ENCODE assay signal across 14 mouse cellular contexts in genomic region chr7:142082607-142083006, GRCm38 (mm10). TPM values are rescaled to one million over a fixed set of nuclear protein-coding genes. Genes with fewer than 3 reads are reported as not detected.
DNase-seq lines count a peak whose midpoint lies in the region; ATAC-seq and TF ChIP-seq lines count a peak whose summit lies in the region.
"Had no signal": no experiment of that assay in that cellular context is flagged by ENCODE, and none has a peak within 500 bp of the region (broad histone marks: within the 10 kb centered on the region; RNA-seq: fewer than 3 reads in every experiment).

No protein-coding gene starts in this region.

- H3K36me3 ChIP-seq in kidney, embryonic 14.5 days (ENCODE audit: control insufficient read depth, insufficient read depth, low read length), result no peaks in the 10 kb centered on the region
- no peaks in the 10 kb centered on the region for H3K36me3 ChIP-seq in ES-Bruce4 (ENCODE audit: control insufficient read depth, insufficient read depth, low read length, poor library complexity, severe bottlenecking)
- no peaks in the 10 kb centered on the region for H3K36me3 ChIP-seq in embryonic facial prominence, embryonic 12.5 days
- no peaks in the 10 kb centered on the region for H3K36me3 ChIP-seq in limb, embryonic 13.5 days

- no peak overlapping the region for H3K27ac ChIP-seq in kidney, embryonic 14.5 days (ENCODE audit: low read depth, low read length)
- H3K27ac ChIP-seq in ES-Bruce4 (ENCODE audit: insufficient read depth, low read length), result no peak overlapping the region
- no peak overlapping the region for H3K27ac ChIP-seq in embryonic facial prominence, embryonic 12.5 days
- H3K27ac ChIP-seq in limb, embryonic 13.5 days, result no peak overlapping the region

- no peaks in the 10 kb centered on the region for H3K4me1 ChIP-seq in kidney, embryonic 14.5 days (ENCODE audit: control insufficient read depth, insufficient read depth, low read length)
- no peaks in the 10 kb centered on the region for H3K4me1 ChIP-seq in ES-Bruce4 (ENCODE audit: control insufficient read depth, insufficient read depth, low read length)
- H3K4me1 ChIP-seq in embryonic facial prominence, embryonic 12.5 days, result peaks cover 8% of the 10 kb centered on the region; the same call in 1 of the 2 replicates
- peaks cover 25% of the 10 kb centered on the region for H3K4me1 ChIP-seq in limb, embryonic 13.5 days

- 27% methylated on average over 16 of the region's 16 CpGs for WGBS in kidney, embryonic 14.5 days
- 23% methylated on average over 14 of the region's 16 CpGs for WGBS in embryonic facial prominence, embryonic 12.5 days
- 20% methylated on average over 13 of the region's 16 CpGs for WGBS in limb, embryonic 13.5 days

- H3K4me2 ChIP-seq in kidney, embryonic 14.5 days (replicated peaks; ENCODE audit: low read depth, low read length), result peak overlapping the region; percentile 59
- peak overlapping the region; percentile 58 for H3K4me2 ChIP-seq in embryonic facial prominence, embryonic 12.5 days (replicated peaks)
- peak overlapping the region; percentile 64 for H3K4me2 ChIP-seq in limb, embryonic 13.5 days (replicated peaks)

- peak overlapping the region; percentile 39 for H3K4me3 ChIP-seq in kidney, embryonic 14.5 days (ENCODE audit: low read length)
- peak overlapping the region; percentile 55 for H3K4me3 ChIP-seq in ES-Bruce4 (ENCODE audit: low read depth, low read length)
- peak overlapping the region; percentile 35 for H3K4me3 ChIP-seq in embryonic facial prominence, embryonic 12.5 days
- peak overlapping the region; percentile 44 for H3K4me3 ChIP-seq in limb, embryonic 13.5 days

- no peak for TF ChIP-seq EP300 in ES-Bruce4 (IDR thresholded peaks at IDR 0.05; ENCODE audit: insufficient read depth, low read depth, low read length)

- H3K9ac ChIP-seq in kidney, embryonic 14.5 days (ENCODE audit: low read depth, low read length), result peak overlapping the region; percentile 47
- peak overlapping the region; percentile 46 for H3K9ac ChIP-seq in ES-Bruce4 (ENCODE audit: low read depth, poor library complexity, severe bottlenecking)
- H3K9ac ChIP-seq in embryonic facial prominence, embryonic 12.5 days, result no peak overlapping the region
- H3K9ac ChIP-seq in limb, embryonic 13.5 days, result peak overlapping the region; percentile 58; the same call in 1 of the 2 replicates

- no peak for TF ChIP-seq POLR2A in ES-Bruce4 (IDR thresholded peaks at IDR 0.05; ENCODE audit: insufficient read depth, low read length)

- ATAC-seq in kidney, embryonic 14.5 days (ENCODE audit: low FRiP score, low TSS enrichment), result no peak
- no peak for ATAC-seq in embryonic facial prominence, embryonic 12.5 days (ENCODE audit: insufficient number of reproducible peaks, insufficient read depth, low FRiP score, low TSS enrichment)
- ATAC-seq in limb, embryonic 13.5 days (ENCODE audit: low FRiP score, low read depth), result no peak
- ATAC-seq: intestine, embryonic 16.5 days; lung, postnatal 0 days had no signal

- no peak for DNase-seq in kidney, adult 11 months
- DNase-seq in yolk sac, embryonic 10.5 days (ENCODE audit: low spot score), result no peak
- DNase-seq in natural killer cell, adult 2 months (ENCODE audit: low spot score in 2 of 2), result no peak
- DNase-seq: layer of hippocampus, postnatal 36 days; right cerebral cortex, postnatal 14 days had no signal

- no peak for TF ChIP-seq CTCF in ES-Bruce4 (IDR thresholded peaks at IDR 0.05; ENCODE audit: low read depth, low read length)

- H3K9me3 ChIP-seq in kidney, embryonic 14.5 days (ENCODE audit: control insufficient read depth, low read length), result no peaks in the 10 kb centered on the region
- H3K9me3 ChIP-seq in ES-Bruce4 (replicated peaks; ENCODE audit: control insufficient read depth, insufficient read depth, low read length, poor library complexity, severe bottlenecking), result no peaks in the 10 kb centered on the region
- no peaks in the 10 kb centered on the region for H3K9me3 ChIP-seq in embryonic facial prominence, embryonic 12.5 days
- no peaks in the 10 kb centered on the region for H3K9me3 ChIP-seq in limb, embryonic 13.5 days

- H3K27me3 ChIP-seq in kidney, embryonic 14.5 days (ENCODE audit: control insufficient read depth, insufficient read depth, low read length), result peaks cover 48% of the 10 kb centered on the region
- 0 out of 2 replicates have a peak, but pooled peaks cover 3% of the 10 kb centered on the region for H3K27me3 ChIP-seq in ES-Bruce4 (ENCODE audit: control insufficient read depth, insufficient read depth, low read length, poor library complexity, severe bottlenecking)
- peaks cover 84% of the 10 kb centered on the region for H3K27me3 ChIP-seq in embryonic facial prominence, embryonic 12.5 days
- H3K27me3 ChIP-seq in limb, embryonic 13.5 days, result peaks cover 95% of the 10 kb centered on the region

RNA-seq across cellular contexts. Expression of gene Dusp8, which starts 13.0 kb away (rescaled TPM):
- polyA plus RNA-seq in kidney, embryonic 14.5 days (2014; fragmentation: Nextera tagmentation; extraction: Ambion mirVana), result 1.2 and 1.3 TPM in 2 replicates
- 2.0 and 2.3 TPM in 2 replicates for polyA plus RNA-seq in ES-Bruce4 (2011; ENCODE audit: insufficient read depth, insufficient read length, low read depth, missing spikeins)
- 4.9 and 7.0 TPM in 2 replicates for polyA plus RNA-seq in embryonic facial prominence, embryonic 12.5 days (2016; fragmentation: Nextera tagmentation; extraction: Ambion mirVana)
- 2.3 and 2.7 TPM in 2 replicates for polyA plus RNA-seq in limb, embryonic 13.5 days (2015; fragmentation: Nextera tagmentation; extraction: Ambion mirVana)

RNA-seq across cellular contexts. Expression of gene Mob2, which starts 21.7 kb away (rescaled TPM):
- polyA plus RNA-seq in kidney, embryonic 14.5 days (2014; fragmentation: Nextera tagmentation; extraction: Ambion mirVana), result 63.8 and 65.8 TPM in 2 replicates
- polyA plus RNA-seq in ES-Bruce4 (2011; ENCODE audit: insufficient read depth, insufficient read length, low read depth, missing spikeins), result 19.0 and 20.7 TPM in 2 replicates
- 56.8 and 60.8 TPM in 2 replicates for polyA plus RNA-seq in embryonic facial prominence, embryonic 12.5 days (2016; fragmentation: Nextera tagmentation; extraction: Ambion mirVana)
- 70.7 and 71.4 TPM in 2 replicates for polyA plus RNA-seq in limb, embryonic 13.5 days (2015; fragmentation: Nextera tagmentation; extraction: Ambion mirVana)

RNA-seq across cellular contexts. Expression of gene Gm45618, which starts 37.9 kb away (rescaled TPM):
- not detected in 2 replicates for polyA plus RNA-seq in kidney, embryonic 14.5 days (2014; fragmentation: Nextera tagmentation; extraction: Ambion mirVana)
- polyA plus RNA-seq in ES-Bruce4 (2011; ENCODE audit: insufficient read depth, insufficient read length, low read depth, missing spikeins), result not detected in 2 replicates
- not detected in 2 replicates for polyA plus RNA-seq in embryonic facial prominence, embryonic 12.5 days (2016; fragmentation: Nextera tagmentation; extraction: Ambion mirVana)
- polyA plus RNA-seq in limb, embryonic 13.5 days (2015; fragmentation: Nextera tagmentation; extraction: Ambion mirVana), result not detected in 2 replicates
- polyA plus RNA-seq: cortical plate, adult 2 months; intestine, embryonic 16.5 days; lung, postnatal 0 days; neural tube, embryonic 11.5 days; stomach, embryonic 16.5 days had no signal

RNA-seq across cellular contexts. Expression of gene Gm39115, which starts 53.2 kb away (rescaled TPM):
- polyA plus RNA-seq in kidney, embryonic 14.5 days (2014; fragmentation: Nextera tagmentation; extraction: Ambion mirVana), result not detected in 2 replicates
- not detected in 2 replicates for polyA plus RNA-seq in ES-Bruce4 (2011; ENCODE audit: insufficient read depth, insufficient read length, low read depth, missing spikeins)
- polyA plus RNA-seq in embryonic facial prominence, embryonic 12.5 days (2016; fragmentation: Nextera tagmentation; extraction: Ambion mirVana), result not detected in 2 replicates
- not detected in 2 replicates for polyA plus RNA-seq in limb, embryonic 13.5 days (2015; fragmentation: Nextera tagmentation; extraction: Ambion mirVana)
- polyA plus RNA-seq: cortical plate, adult 2 months; intestine, embryonic 16.5 days; lung, postnatal 0 days; neural tube, embryonic 11.5 days; stomach, embryonic 16.5 days had no signal
